ENCODE assay signal across 8 mouse cellular contexts in genomic region chr9:50235908-50236307, GRCm38 (mm10).
DNase-seq lines count a peak whose midpoint lies in the region; ATAC-seq lines count a peak whose summit lies in the region.

No protein-coding gene starts in this region.

- peaks cover 20% of the 10 kb centered on the region for H3K4me1 ChIP-seq in hindbrain, embryonic 14.5 days (replicated peaks; ENCODE audit: control insufficient read depth, insufficient read depth, low read length)

- no peaks in the 10 kb centered on the region for H3K9me3 ChIP-seq in hindbrain, embryonic 14.5 days (ENCODE audit: control insufficient read depth, low read length)

- H3K9ac ChIP-seq in hindbrain, embryonic 14.5 days: no peak overlapping the region

- H3K4me3 ChIP-seq in hindbrain, embryonic 14.5 days (replicated peaks; ENCODE audit: low read length): no peak overlapping the region

- peak; percentile 85; the same call in 1 of the 2 replicates for ATAC-seq in hindbrain, embryonic 14.5 days (ENCODE audit: low FRiP score)

- peak; percentile 20 to 38 for DNase-seq in cerebellum, postnatal 10 days
- DNase-seq in cerebellum, adult 18-20 months: no peak
- peak; percentile 21 for DNase-seq in right cerebral cortex, adult 18-20 months
- DNase-seq in right cerebral cortex, postnatal 36 days (ENCODE audit: low spot score in 2 of 2): no peak
- DNase-seq in hindbrain, embryonic 14.5 days (ENCODE audit: low spot score): peak; percentile 52
- no peak for DNase-seq in spleen, postnatal 36 days (ENCODE audit: low spot score in 2 of 2)
- DNase-seq in ovary, postnatal 14 days (ENCODE audit: low spot score): no peak
- no peak for DNase-seq in right cerebral cortex, adult 2 months (ENCODE audit: low spot score in 2 of 2)

- H3K27ac ChIP-seq in hindbrain, embryonic 14.5 days: 0 out of 2 replicates have a peak overlapping the region, but pooled peaks have one; percentile 47

- H3K36me3 ChIP-seq in hindbrain, embryonic 14.5 days (replicated peaks; ENCODE audit: control insufficient read depth, insufficient read depth): no peaks in the 10 kb centered on the region

- 6% methylated on average over 1 of the region's 1 CpGs for WGBS in hindbrain, embryonic 14.5 days

- no peaks in the 10 kb centered on the region for H3K27me3 ChIP-seq in hindbrain, embryonic 14.5 days (ENCODE audit: control insufficient read depth, insufficient read depth, low read length)

- H3K4me2 ChIP-seq in hindbrain, embryonic 14.5 days (replicated peaks): no peak overlapping the region

Comparison
In these comparisons a context has a peak if more than half of its experiments do, and no peak if none do; other contexts are left out.
1. DNase-seq: peak in cerebellum, postnatal 10 days (2 of 2), right cerebral cortex, adult 18-20 months (single experiment) and hindbrain, embryonic 14.5 days (single experiment); none in cerebellum, adult 18-20 months (0 of 2), right cerebral cortex, postnatal 36 days (0 of 2), spleen, postnatal 36 days (0 of 2), ovary, postnatal 14 days (single experiment) and right cerebral cortex, adult 2 months (0 of 2).